Mouse (Mus musculus): ENCODE data around the gene Endov.

DNA sequence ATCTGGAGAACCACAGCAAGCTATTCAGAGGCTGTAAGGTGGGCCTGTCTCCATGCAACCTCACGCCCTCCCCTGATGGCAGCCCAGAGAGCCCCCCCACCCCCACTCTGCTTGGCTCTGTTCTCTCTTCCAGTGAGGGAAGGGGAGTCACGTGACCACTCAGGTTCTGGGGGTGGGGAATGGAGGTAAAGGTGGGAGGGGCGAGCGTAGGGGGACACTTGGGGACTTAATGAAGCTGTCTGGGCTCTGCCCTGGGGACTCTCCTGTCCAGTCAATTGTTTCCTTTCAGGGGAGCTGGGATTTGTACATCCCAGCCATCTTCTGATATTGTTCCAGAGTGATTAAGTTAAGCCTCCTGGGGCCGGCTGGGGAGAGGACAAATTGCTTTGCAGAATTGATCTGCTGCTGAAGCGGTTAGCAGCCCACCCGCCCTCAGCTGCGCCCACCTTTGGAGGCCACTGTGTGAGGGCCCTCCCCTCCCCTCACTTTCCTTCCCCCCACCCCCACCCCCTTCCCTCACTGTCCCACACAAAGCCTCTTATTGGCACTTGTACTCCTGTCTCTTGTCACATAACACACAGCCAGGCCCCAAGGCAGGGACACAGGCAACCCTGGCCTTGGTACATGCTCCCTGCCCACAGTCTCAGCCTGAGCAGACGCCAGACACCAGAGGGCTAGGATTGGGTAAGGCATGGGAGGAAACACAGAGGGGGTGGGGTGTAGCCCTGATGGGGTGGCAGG, 67.9 kb downstream of the Endov start:
- TF ChIP-seq CTCF (conservative IDR thresholded peaks at IDR 0.05; ENCODE audit: low read length): no peak
- no peak for TF ChIP-seq POU5F1 (IDR thresholded peaks at IDR 0.05; ENCODE audit: borderline replicate concordance, low read length)

Measured in E14TG2a.4 (cell line).